In genomic region chr5:13199709-13200108, GRCm38 (mm10) we compare ENCODE assay signal across 21 mouse cellular contexts.
"Had no signal": no experiment of that assay in that cellular context is flagged by ENCODE, and none has a peak within 500 bp of the region (broad histone marks: within the 10 kb centered on the region; RNA-seq: fewer than 3 reads in every experiment).

No protein-coding gene starts in this region.

- ATAC-seq: lung, postnatal 0 days; midbrain, embryonic 16.5 days had no signal

- H3K27ac ChIP-seq: lung, embryonic 15.5 days; macrophage; neural tube, embryonic 13.5 days; neural tube, embryonic 15.5 days had no signal

- H3K4me3 ChIP-seq: lung, embryonic 15.5 days; megakaryocyte, embryonic 14.5 days; myocyte; neural tube, embryonic 13.5 days; neural tube, embryonic 15.5 days had no signal

- H3K36me3 ChIP-seq: lung, embryonic 15.5 days; neural tube, embryonic 13.5 days; neural tube, embryonic 15.5 days had no signal

- H3K9me3 ChIP-seq: lung, embryonic 15.5 days; megakaryocyte, embryonic 14.5 days; neural tube, embryonic 13.5 days; neural tube, embryonic 15.5 days had no signal

- H3K4me2 ChIP-seq: lung, embryonic 15.5 days; midbrain, embryonic 11.5 days; neural tube, embryonic 13.5 days; neural tube, embryonic 15.5 days had no signal

- H3K27me3 ChIP-seq: lung, embryonic 15.5 days; megakaryocyte, embryonic 14.5 days; neural tube, embryonic 13.5 days; neural tube, embryonic 15.5 days had no signal

- H3K9ac ChIP-seq: lung, embryonic 15.5 days; neural tube, embryonic 13.5 days; neural tube, embryonic 15.5 days had no signal

- H3K4me1 ChIP-seq: lung, embryonic 15.5 days; megakaryocyte, embryonic 14.5 days; neural tube, embryonic 13.5 days; neural tube, embryonic 15.5 days had no signal

- DNase-seq: lung, adult 2 months; lung, postnatal 14 days; lung, postnatal 36 days; midbrain, embryonic 14.5 days; retina, postnatal 1 day; right cerebral cortex, adult 18-20 months; right cerebral cortex, postnatal 25 days; right cerebral cortex, postnatal 4 days; spleen, adult 18-20 months; thymus, adult 18-20 months; thymus, postnatal 14 days; thymus, postnatal 36 days had no signal
